Mouse (Mus musculus) midbrain, embryonic 16.5 days (tissue): ENCODE data around the gene Elavl2. TPM values are rescaled to one million over a fixed set of nuclear protein-coding genes. Genes with fewer than 3 reads are reported as not detected.

Experiments used
- ATAC-seq: fragments of 200-750 bp; cut with Nextera tagmentation; 2 replicates; pipeline ENCODE4 v1.8.0; 2017; ENCODE audit warnings: moderate TSS enrichment
- H3K27ac ChIP-seq: fragments of 300-500 bp; sonication (generic); 2 replicates; pipeline ENCODE4 v1.5.1; 2014; ENCODE audit warnings: mild to moderate bottlenecking, low read length, mixed read lengths
- H3K27me3 ChIP-seq: fragments of 300-500 bp; sonication (generic); 2 replicates; pipeline ENCODE4 v1.6.1; 2014; ENCODE audit warnings: low read depth, low read length, mixed read lengths; ENCODE audit not compliant: control insufficient read depth, insufficient read depth
- H3K36me3 ChIP-seq: fragments of 300-500 bp; sonication (generic); 2 replicates; pipeline ENCODE4 v1.6.1; 2014; ENCODE audit warnings: mild to moderate bottlenecking, low read length, moderate library complexity, mixed read lengths; ENCODE audit not compliant: control insufficient read depth, insufficient read depth
- H3K4me1 ChIP-seq: fragments of 300-500 bp; sonication (generic); 2 replicates; pipeline ENCODE4 v1.6.1; 2014; ENCODE audit warnings: mild to moderate bottlenecking, low read length, mixed read lengths; ENCODE audit not compliant: control insufficient read depth, insufficient read depth
- H3K4me2 ChIP-seq: fragments of 300-500 bp; sonication (generic); 2 replicates; pipeline ENCODE4 v1.6.1; 2014; ENCODE audit warnings: mild to moderate bottlenecking, low read length, mixed read lengths
- H3K4me3 ChIP-seq: fragments of 300-500 bp; sonication (generic); 2 replicates; pipeline ENCODE4 v1.5.1; 2014; ENCODE audit warnings: low read depth, mild to moderate bottlenecking, low read length, moderate library complexity, mixed read lengths
- H3K9ac ChIP-seq: fragments of 300-500 bp; sonication (generic); 2 replicates; pipeline ENCODE4 v1.6.1; 2014; ENCODE audit warnings: low read depth, low read length, mixed read lengths
- H3K9me3 ChIP-seq: fragments of 300-500 bp; sonication (generic); replicated peaks from 2 replicates; pipeline ENCODE4 v1.6.1; 2014; ENCODE audit warnings: mild to moderate bottlenecking, low read length, mixed read lengths; ENCODE audit not compliant: control insufficient read depth, poor library complexity, severe bottlenecking
- WGBS: fragments of 180-500 bp; shearing (Covaris S2); extraction: QIAGEN DNeasy Blood & Tissue Kit; methylation state at CpG from one replicate; pipeline ENCODE4 v1.1.7; 2014; 5-methylcytosine and 5-hydroxymethylcytosine counted together
- polyA plus RNA-seq: library from polyadenylated mRNA; unstranded; fragments of >200 nt; fragmentation: Nextera tagmentation; extraction: Ambion mirVana; gene quantifications from 2 replicates; pipeline ENCODE4 v1.2.1, GENCODE M21; 2015

Gene Elavl2
- polyA plus RNA-seq = 158 and 161 TPM in 2 replicates

- H3K4me3 ChIP-seq = peak within 1 kb of the TSS; percentile 54
- H3K27ac ChIP-seq = peak within 1 kb of the TSS; percentile 76
- under 1% methylated on average over 28 of the region's 28 CpGs for WGBS
Measured at GRCm38 (mm10) chr4:91400423-91400822, at the start of gene Elavl2. TSS of gene Elavl2 (minus strand) at chr4:91400785.

GRCm38 (mm10) chr4:91447887-91448286 is 47.3 kb upstream of the Elavl2 start:
- ATAC-seq = no peak
- no peak overlapping the region for H3K4me2 ChIP-seq
- no peaks in the 10 kb centered on the region for H3K4me1 ChIP-seq
- H3K9ac ChIP-seq = no peak overlapping the region
- H3K9me3 ChIP-seq = no peaks in the 10 kb centered on the region
- no peak overlapping the region for H3K27ac ChIP-seq
- no peaks in the 10 kb centered on the region for H3K36me3 ChIP-seq
- no peaks in the 10 kb centered on the region for H3K27me3 ChIP-seq
- 6% methylated on average over 2 of the region's 2 CpGs for WGBS
- H3K4me3 ChIP-seq = no peak overlapping the region

More at GRCm38 (mm10) chr4:91400423-91400822, at the start of gene Elavl2:
- ATAC-seq = peak; percentile 56
- Histone ChIP-seq H3K4me2 (peak within 1 kb of the TSS; percentile 92), H3K9me3 (no peaks in the 10 kb centered on the region), H3K4me1 (peaks cover 3% of the 10 kb centered on the region; the same call in 1 of the 2 replicates), H3K9ac (peak within 1 kb of the TSS; percentile 79), H3K27me3 (no peaks in the 10 kb centered on the region; the same call in 1 of the 2 replicates), H3K36me3 (no peaks in the 10 kb centered on the region)

- Histone ChIP-seq H3K36me3 (no peaks in the 10 kb centered on the region), H3K9ac (no peak overlapping the region), H3K27ac (no peak overlapping the region), H3K4me1 (no peaks in the 10 kb centered on the region), H3K4me3 (no peak overlapping the region), H3K4me2 (no peak overlapping the region), H3K9me3 (no peaks in the 10 kb centered on the region), H3K27me3 (no peaks in the 10 kb centered on the region)
- WGBS = 87% methylated on average over 1 of the region's 1 CpGs
- no peak for ATAC-seq
Measured at GRCm38 (mm10) chr4:91415582-91415981, 15.0 kb upstream of the Elavl2 start.

GRCm38 (mm10) chr4:91405047-91405446 is 4.5 kb upstream of the Elavl2 start:
- Histone ChIP-seq H3K27me3 (no peaks in the 10 kb centered on the region; the same call in 1 of the 2 replicates), H3K4me3 (no peak overlapping the region), H3K9me3 (no peaks in the 10 kb centered on the region), H3K4me2 (no peak overlapping the region), H3K27ac (no peak overlapping the region), H3K9ac (no peak overlapping the region), H3K4me1 (no peaks in the 10 kb centered on the region), H3K36me3 (no peaks in the 10 kb centered on the region)
- 81% methylated on average over 3 of the region's 3 CpGs for WGBS
- ATAC-seq = no peak

- H3K4me1 ChIP-seq = peaks cover 3% of the 10 kb centered on the region; the same call in 1 of the 2 replicates
- ATAC-seq = peak; percentile 92
- peak overlapping the region; percentile 76 for H3K27ac ChIP-seq
- H3K36me3 ChIP-seq = no peaks in the 10 kb centered on the region
- H3K9me3 ChIP-seq = no peaks in the 10 kb centered on the region
- under 1% methylated on average over 17 of the region's 17 CpGs for WGBS
- peak overlapping the region; percentile 92 for H3K4me2 ChIP-seq
- H3K4me3 ChIP-seq = peak overlapping the region; percentile 54
- peak overlapping the region; percentile 79 for H3K9ac ChIP-seq
- H3K27me3 ChIP-seq = no peaks in the 10 kb centered on the region; the same call in 1 of the 2 replicates
Measured at GRCm38 (mm10) chr4:91399510-91400196, 932 bp downstream of the Elavl2 start.

GRCm38 (mm10) chr4:91391987-91392598 is 8.5 kb downstream of the Elavl2 start:
- Histone ChIP-seq H3K4me2 (no peak overlapping the region), H3K4me1 (no peaks in the 10 kb centered on the region), H3K27ac (no peak overlapping the region), H3K9ac (no peak overlapping the region), H3K36me3 (no peaks in the 10 kb centered on the region), H3K4me3 (no peak overlapping the region), H3K9me3 (no peaks in the 10 kb centered on the region), H3K27me3 (no peaks in the 10 kb centered on the region)
- ATAC-seq = no peak
- WGBS = 50% methylated on average over 5 of the region's 5 CpGs

- no peak overlapping the region for H3K27ac ChIP-seq
- no peak overlapping the region for H3K4me3 ChIP-seq
- H3K4me1 ChIP-seq = no peaks in the 10 kb centered on the region
- no peaks in the 10 kb centered on the region for H3K36me3 ChIP-seq
- H3K9ac ChIP-seq = no peak overlapping the region
- 89% methylated on average over 3 of the region's 3 CpGs for WGBS
- no peaks in the 10 kb centered on the region for H3K27me3 ChIP-seq
- no peaks in the 10 kb centered on the region for H3K9me3 ChIP-seq
- ATAC-seq = no peak
- no peak overlapping the region for H3K4me2 ChIP-seq
Measured at GRCm38 (mm10) chr4:91387701-91388100, 12.9 kb downstream of the Elavl2 start.

GRCm38 (mm10) chr4:91381201-91381627 is 19.4 kb downstream of the Elavl2 start:
- Histone ChIP-seq H3K27ac (peak overlapping the region; percentile 67), H3K4me3 (peak overlapping the region; percentile 41), H3K9me3 (no peaks in the 10 kb centered on the region), H3K4me1 (peaks cover 13% of the 10 kb centered on the region), H3K9ac (peak overlapping the region; percentile 69), H3K27me3 (no peaks in the 10 kb centered on the region), H3K4me2 (peak overlapping the region; percentile 81), H3K36me3 (no peaks in the 10 kb centered on the region)
- peak; percentile 31; the same call in 1 of the 2 replicates for ATAC-seq
- under 1% methylated on average over 13 of the region's 13 CpGs for WGBS
